Mouse (Mus musculus) midbrain, embryonic 13.5 days (tissue): ENCODE data around the gene Mrps23. TPM values are rescaled to one million over a fixed set of nuclear protein-coding genes. Genes with fewer than 3 reads are reported as not detected.
"Not testable (repeated sequence)": the region's sequence is repeated elsewhere in the genome, so short reads cannot be mapped to it uniquely, and the experiment has no call there.

Experiments used
- ATAC-seq: fragments of 200-750 bp; cut with Nextera tagmentation; 2 replicates; pipeline ENCODE4 v1.8.0; 2017; ENCODE audit warnings: mild to moderate bottlenecking, moderate TSS enrichment, moderate library complexity
- H3K27ac ChIP-seq: fragments of 300-500 bp; sonication (generic); 2 replicates; pipeline ENCODE4 v1.5.1; 2015; ENCODE audit warnings: inconsistent platforms, mild to moderate bottlenecking, moderate library complexity
- H3K27me3 ChIP-seq: fragments of 300-500 bp; sonication (generic); 2 replicates; pipeline ENCODE4 v1.6.1; 2015; ENCODE audit warnings: mild to moderate bottlenecking, inconsistent platforms
- H3K36me3 ChIP-seq: fragments of 300-500 bp; sonication (generic); 2 replicates; pipeline ENCODE4 v1.6.1; 2015; ENCODE audit warnings: mild to moderate bottlenecking, inconsistent platforms
- H3K4me1 ChIP-seq: fragments of 300-500 bp; sonication (generic); replicated peaks from 2 replicates; pipeline ENCODE4 v1.6.1; 2015; ENCODE audit warnings: inconsistent platforms
- H3K4me2 ChIP-seq: fragments of 300-500 bp; sonication (generic); replicated peaks from 2 replicates; pipeline ENCODE4 v1.6.1; 2015; ENCODE audit warnings: moderate library complexity, mild to moderate bottlenecking, inconsistent platforms
- H3K4me3 ChIP-seq: fragments of 300-500 bp; sonication (generic); replicated peaks from 2 replicates; pipeline ENCODE4 v1.5.1; 2015; ENCODE audit warnings: mild to moderate bottlenecking, inconsistent platforms
- H3K9ac ChIP-seq: fragments of 300-500 bp; sonication (generic); replicated peaks from 2 replicates; pipeline ENCODE4 v1.6.1; 2015; ENCODE audit warnings: mild to moderate bottlenecking, inconsistent platforms
- H3K9me3 ChIP-seq: fragments of 300-500 bp; sonication (generic); 2 replicates; pipeline ENCODE4 v1.6.1; 2016; ENCODE audit warnings: mild to moderate bottlenecking, inconsistent platforms
- WGBS: fragments of 180-500 bp; shearing (Covaris S2); methylation state at CpG from one replicate; pipeline ENCODE4 v1.1.7; 2015; 5-methylcytosine and 5-hydroxymethylcytosine counted together
- polyA plus RNA-seq: library from polyadenylated mRNA; unstranded; fragments of >200 nt; fragmentation: Nextera tagmentation; extraction: Ambion mirVana; gene quantifications from 2 replicates; pipeline ENCODE4 v1.2.1, GENCODE M21; 2015

Mrps23 gene
- polyA plus RNA-seq, 1 experiment from 2014 or later: 68.6 TPM

DNA sequence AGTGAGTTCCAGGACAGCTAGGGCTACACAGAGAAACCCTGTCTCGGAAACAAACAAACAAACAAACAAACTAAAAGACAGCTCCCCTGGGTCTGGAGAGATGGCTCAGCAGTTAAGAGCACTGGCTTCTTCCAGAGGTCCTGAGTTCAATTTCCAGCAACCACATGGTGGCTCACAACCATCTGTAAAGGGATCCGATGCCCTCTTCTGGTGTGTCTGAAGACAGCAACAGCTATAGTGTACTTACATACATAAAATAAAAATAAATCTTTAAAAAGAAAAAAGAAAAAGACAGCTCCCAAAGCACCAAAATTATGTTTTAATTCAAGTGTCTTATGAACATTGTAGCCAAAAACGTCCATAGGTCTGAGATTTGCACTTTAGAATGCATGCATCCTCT, 8.5 kb upstream of the Mrps23 start:
- not testable (repeated sequence) for H3K4me3 ChIP-seq, H3K27ac ChIP-seq, ATAC-seq, H3K9ac ChIP-seq, H3K36me3 ChIP-seq, H3K4me2 ChIP-seq, H3K9me3 ChIP-seq
- H3K27me3 ChIP-seq: peaks cover 43% of the 10 kb centered on the region
- WGBS: 82% methylated on average over 3 of the region's 3 CpGs
- H3K4me1 ChIP-seq: peaks cover 25% of the 10 kb centered on the region

DNA sequence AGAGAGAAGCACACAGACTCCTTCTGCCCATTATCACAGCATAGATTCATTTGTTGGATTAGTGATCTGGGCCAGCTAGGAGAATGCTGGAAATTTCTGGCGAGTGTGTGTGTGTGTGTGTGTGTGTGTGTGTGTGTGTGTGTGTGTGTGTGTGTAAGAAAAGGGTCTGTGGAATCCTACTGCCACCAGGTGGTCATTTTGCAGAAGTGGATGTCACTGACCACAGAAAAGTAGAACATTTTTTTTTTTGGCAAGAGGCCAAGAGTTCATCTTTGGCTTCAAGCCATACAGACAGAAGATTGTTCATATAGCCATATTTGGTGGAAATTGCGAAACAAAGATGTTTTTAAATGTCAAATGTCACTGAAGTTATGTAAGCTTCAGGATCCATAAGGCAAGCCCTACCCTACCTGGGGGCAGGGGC, 7.0 kb upstream of the Mrps23 start:
- Histone ChIP-seq H3K27ac (no peak overlapping the region), H3K36me3 (no peaks in the 10 kb centered on the region), H3K4me2 (no peak overlapping the region), H3K9me3 (no peaks in the 10 kb centered on the region), H3K27me3 (peaks cover 29% of the 10 kb centered on the region), H3K4me1 (peaks cover 31% of the 10 kb centered on the region), H3K9ac (no peak overlapping the region), H3K4me3 (no peak overlapping the region)
- ATAC-seq: 0 out of 2 replicates have a peak, but pooled peaks have one; percentile 32
- 10% methylated on average over 2 of the region's 2 CpGs for WGBS

DNA sequence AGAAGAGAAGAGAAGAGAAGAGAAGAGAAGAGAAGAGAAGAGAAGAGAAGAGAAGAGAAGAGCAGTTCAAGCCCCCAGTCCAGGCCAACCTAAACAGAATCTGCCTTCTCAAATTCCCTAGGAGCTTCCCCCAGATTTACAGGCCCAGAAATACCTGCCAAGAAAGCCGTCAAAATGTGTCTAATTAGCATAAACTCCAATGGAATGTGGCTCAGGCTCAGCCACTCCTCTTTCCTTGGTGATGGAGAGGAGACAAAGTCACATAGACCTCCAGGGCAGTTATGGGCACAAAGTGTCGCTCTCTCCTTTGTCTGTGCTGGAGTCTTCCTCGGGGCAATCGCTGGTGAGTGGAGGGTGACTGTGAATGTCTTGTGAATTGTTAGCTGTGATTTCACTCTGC, 6.0 kb upstream of the Mrps23 start:
- Histone ChIP-seq H3K9ac (no peak overlapping the region), H3K4me3 (no peak overlapping the region), H3K9me3 (no peaks in the 10 kb centered on the region), H3K4me2 (no peak overlapping the region), H3K27ac (no peak overlapping the region), H3K27me3 (peaks cover 18% of the 10 kb centered on the region), H3K36me3 (no peaks in the 10 kb centered on the region), H3K4me1 (peaks cover 25% of the 10 kb centered on the region)
- no peak for ATAC-seq
- 17% methylated on average over 4 of the region's 4 CpGs for WGBS

DNA sequence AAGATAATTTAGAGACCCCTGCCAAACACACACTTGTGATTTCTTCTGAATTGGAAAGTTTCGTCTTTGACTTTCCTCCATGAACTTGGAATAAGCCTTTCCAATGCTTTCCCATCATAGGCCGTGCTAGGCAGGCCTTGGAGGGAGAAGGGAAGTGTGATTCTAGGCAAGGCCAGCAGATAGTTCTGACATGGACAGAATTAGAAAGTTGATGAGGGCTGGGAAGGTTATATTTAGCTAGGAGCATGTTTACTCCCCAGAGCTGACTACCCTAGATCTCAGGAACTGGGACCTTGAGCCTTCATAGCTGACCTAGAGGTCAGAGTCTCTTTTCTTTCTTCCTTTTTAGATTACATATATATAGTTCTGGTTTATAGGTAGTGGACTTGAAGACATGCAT, 3.0 kb upstream of the Mrps23 start:
- Histone ChIP-seq H3K36me3 (no peaks in the 10 kb centered on the region), H3K4me1 (peaks cover 33% of the 10 kb centered on the region), H3K4me2 (no peak overlapping the region), H3K27me3 (no peaks in the 10 kb centered on the region), H3K9me3 (no peaks in the 10 kb centered on the region), H3K9ac (no peak overlapping the region), H3K27ac (no peak overlapping the region), H3K4me3 (no peak overlapping the region)
- no peak for ATAC-seq
- WGBS: 80% methylated on average over 2 of the region's 2 CpGs

DNA sequence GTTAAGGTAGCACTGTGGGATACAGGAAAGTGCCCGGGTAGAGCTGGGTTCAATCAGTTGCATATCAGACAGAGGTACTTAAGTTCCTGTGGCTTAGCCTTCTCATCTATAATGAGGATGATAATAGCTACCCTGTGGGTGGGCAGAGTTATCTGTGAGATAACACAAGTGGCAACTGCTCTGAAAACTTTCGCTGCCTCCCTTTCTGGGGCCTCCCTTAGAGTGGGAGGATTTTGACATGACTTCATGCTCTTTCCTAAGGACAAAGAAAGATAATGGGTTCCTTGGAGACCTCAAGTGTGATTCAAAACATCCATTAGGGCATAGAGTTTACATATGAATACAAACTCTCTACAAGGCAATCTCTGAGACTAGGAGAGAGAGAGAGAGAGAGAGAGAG, 2.1 kb upstream of the Mrps23 start:
- 10% methylated on average over 2 of the region's 2 CpGs for WGBS
- H3K36me3 ChIP-seq: no peaks in the 10 kb centered on the region; the same call in 1 of the 2 replicates
- H3K27ac ChIP-seq: no peak overlapping the region
- H3K9me3 ChIP-seq: no peaks in the 10 kb centered on the region
- peaks cover 34% of the 10 kb centered on the region for H3K4me1 ChIP-seq
- no peak overlapping the region for H3K4me3 ChIP-seq
- H3K4me2 ChIP-seq: no peak overlapping the region
- no peaks in the 10 kb centered on the region for H3K27me3 ChIP-seq
- no peak overlapping the region; the same call in 1 of the 2 replicates for H3K9ac ChIP-seq
- ATAC-seq: no peak

- ATAC-seq: 0 out of 2 replicates have a peak, but pooled peaks have one; percentile 13
- peak overlapping the region; percentile 76 for H3K4me3 ChIP-seq
- peaks cover 33% of the 10 kb centered on the region for H3K4me1 ChIP-seq
- peak overlapping the region; percentile 80 for H3K9ac ChIP-seq
- no peaks in the 10 kb centered on the region for H3K9me3 ChIP-seq
- peaks cover 21% of the 10 kb centered on the region for H3K36me3 ChIP-seq
- H3K4me2 ChIP-seq: peak overlapping the region; percentile 97
- peak overlapping the region; percentile 62 for H3K27ac ChIP-seq
- no peaks in the 10 kb centered on the region for H3K27me3 ChIP-seq
- WGBS: 34% methylated on average over 30 of the region's 30 CpGs
Measured at GRCm38 (mm10) chr11:88204593-88205368, 593 bp downstream of the Mrps23 start.

- not testable (repeated sequence) for H3K9me3 ChIP-seq, H3K27me3 ChIP-seq, H3K4me2 ChIP-seq, H3K9ac ChIP-seq, H3K4me3 ChIP-seq, ATAC-seq, H3K27ac ChIP-seq
- peaks cover 32% of the 10 kb centered on the region for H3K4me1 ChIP-seq
- WGBS: 85% methylated on average over 8 of the region's 8 CpGs
- peaks cover 39% of the 10 kb centered on the region for H3K36me3 ChIP-seq
Measured at GRCm38 (mm10) chr11:88206576-88206975, 2.4 kb downstream of the Mrps23 start.

- H3K4me1 ChIP-seq: peaks cover 25% of the 10 kb centered on the region
- no peak overlapping the region for H3K4me3 ChIP-seq
- H3K9ac ChIP-seq: no peak overlapping the region
- peaks cover 47% of the 10 kb centered on the region for H3K36me3 ChIP-seq
- no peak overlapping the region for H3K27ac ChIP-seq
- 96% methylated on average over 2 of the region's 2 CpGs for WGBS
- H3K27me3 ChIP-seq: no peaks in the 10 kb centered on the region
- H3K9me3 ChIP-seq: no peaks in the 10 kb centered on the region
- ATAC-seq: no peak
- no peak overlapping the region for H3K4me2 ChIP-seq
Measured at GRCm38 (mm10) chr11:88207697-88208096, 3.5 kb downstream of the Mrps23 start.

DNA sequence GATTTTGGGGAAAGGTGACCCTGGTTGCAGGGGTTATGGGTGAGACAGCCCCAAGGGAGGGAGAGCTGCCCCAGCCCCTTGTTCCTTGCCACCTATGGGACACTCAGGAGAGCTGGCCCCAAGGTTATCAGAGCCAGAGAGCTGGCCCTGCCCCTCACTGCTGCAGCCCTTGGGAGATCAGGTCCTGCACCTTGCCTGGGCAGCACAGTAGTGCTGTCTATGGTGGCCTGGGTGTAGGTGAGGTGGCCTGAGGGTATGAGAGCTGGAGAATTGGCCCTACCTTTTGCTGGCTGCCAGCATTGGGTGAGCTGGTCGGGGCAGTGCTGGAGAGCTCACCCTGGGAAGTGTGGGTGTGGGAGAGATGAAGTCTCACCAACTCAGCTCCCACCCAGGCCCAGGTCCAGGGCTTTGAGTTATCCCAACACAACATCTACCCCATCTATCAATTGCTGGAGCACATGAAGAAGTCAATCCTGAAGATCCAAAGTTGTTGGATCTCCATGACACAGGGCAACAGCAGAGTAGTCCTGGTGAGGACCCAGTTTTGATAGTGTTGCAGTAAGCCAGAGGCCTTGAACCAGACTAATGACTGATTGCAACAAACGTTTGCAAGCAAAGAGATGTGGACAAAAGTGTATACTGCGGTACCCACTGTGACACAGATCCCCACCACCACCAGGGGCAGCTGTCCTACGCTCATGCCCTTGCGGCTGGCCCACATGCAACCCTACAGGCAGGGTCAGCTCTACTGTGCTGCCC, 7.8 kb downstream of the Mrps23 start:
- ATAC-seq: no peak
- H3K9ac ChIP-seq: no peak overlapping the region
- H3K4me3 ChIP-seq: no peak overlapping the region
- 88% methylated on average over 5 of the region's 5 CpGs for WGBS
- H3K27me3 ChIP-seq: no peaks in the 10 kb centered on the region
- no peak overlapping the region for H3K4me2 ChIP-seq
- H3K4me1 ChIP-seq: peaks cover 22% of the 10 kb centered on the region
- no peaks in the 10 kb centered on the region for H3K9me3 ChIP-seq
- no peak overlapping the region for H3K27ac ChIP-seq
- peaks cover 47% of the 10 kb centered on the region for H3K36me3 ChIP-seq

- Histone ChIP-seq H3K27ac (no peak overlapping the region), H3K9me3 (no peaks in the 10 kb centered on the region), H3K4me3 (no peak overlapping the region), H3K36me3 (peaks cover 37% of the 10 kb centered on the region), H3K4me2 (no peak overlapping the region), H3K27me3 (no peaks in the 10 kb centered on the region), H3K9ac (no peak overlapping the region), H3K4me1 (peaks cover 20% of the 10 kb centered on the region)
- 58% methylated on average over 6 of the region's 6 CpGs for WGBS
- ATAC-seq: no peak
Measured at GRCm38 (mm10) chr11:88213757-88214156, 9.6 kb downstream of the Mrps23 start.

- Histone ChIP-seq H3K27me3 (no peaks in the 10 kb centered on the region), H3K27ac (peak overlapping the region; percentile 80), H3K4me1 (peaks cover 20% of the 10 kb centered on the region), H3K9ac (0 out of 2 replicates have a peak overlapping the region, but pooled peaks have one; percentile 26), H3K36me3 (peaks cover 23% of the 10 kb centered on the region), H3K4me2 (peak overlapping the region; percentile 35), H3K4me3 (no peak overlapping the region), H3K9me3 (no peaks in the 10 kb centered on the region)
- WGBS: 59% methylated on average over 21 of the region's 21 CpGs
- peak; percentile 80 for ATAC-seq
Measured at GRCm38 (mm10) chr11:88214881-88215831, 11.0 kb downstream of the Mrps23 start.
